Mouse (Mus musculus) heart, adult 2 months (tissue): ENCODE measurements around the gene Ap1ar. TPM values are rescaled to one million over a fixed set of nuclear protein-coding genes. Genes with fewer than 3 reads are reported as not detected.

ENCODE experiments used
- DNase-seq, 2 experiments: peaks; one replicate each; pipeline ENCODE4 v3.0.0; 2021
- H3K27ac ChIP-seq: fragments of 200-600 bp; 2 replicates; pipeline ENCODE4 v1.8.1; 2022
- H3K27me3 ChIP-seq: fragments of 200-500 bp; 2 replicates; pipeline ENCODE4 v1.6.1; 2012; ENCODE audit warnings: mild to moderate bottlenecking, low read length, inconsistent platforms, mixed read lengths; ENCODE audit not compliant: control insufficient read depth, insufficient read depth
- H3K36me3 ChIP-seq: fragments of 200-500 bp; 2 replicates; pipeline ENCODE4 v1.6.1; 2012; ENCODE audit warnings: low read length, inconsistent platforms; ENCODE audit not compliant: control insufficient read depth, insufficient read depth
- H3K4me1 ChIP-seq: fragments of 200-500 bp; 2 replicates; pipeline ENCODE4 v1.6.1; 2011; ENCODE audit warnings: low read length; ENCODE audit not compliant: control insufficient read depth, insufficient read depth
- H3K4me3 ChIP-seq: fragments of 200-600 bp; 2 replicates; pipeline ENCODE4 v1.8.1; 2022
- H3K79me2 ChIP-seq: fragments of 200-500 bp; replicated peaks from 2 replicates; pipeline ENCODE4 v1.6.1; 2012; ENCODE audit warnings: mild to moderate bottlenecking, inconsistent platforms, low read length, moderate library complexity, mixed read lengths; ENCODE audit not compliant: control insufficient read depth, insufficient read depth
- H3K9ac ChIP-seq: fragments of 200-500 bp; 2 replicates; pipeline ENCODE4 v1.6.1; 2012; ENCODE audit warnings: low read depth, mild to moderate bottlenecking, control low read depth, inconsistent platforms, low read length, mixed read lengths
- CTCF ChIP-seq: fragments of 200-600 bp; IDR thresholded peaks from 2 replicates; pipeline ENCODE4 v1.8.1; 2022; ENCODE audit warnings: antibody characterized with exemption, mild to moderate bottlenecking, moderate library complexity
- EP300 ChIP-seq: fragments of 200-500 bp; IDR thresholded peaks from 2 replicates; pipeline ENCODE4 v1.6.1; 2011; ENCODE audit warnings: low read depth, low read length, control low read depth; ENCODE audit not compliant: insufficient read depth
- POLR2A ChIP-seq: fragments of 200-500 bp; IDR thresholded peaks from 2 replicates; pipeline ENCODE4 v1.6.1; 2011; ENCODE audit warnings: mild to moderate bottlenecking, low read depth, low read length, control low read depth; ENCODE audit not compliant: insufficient read depth
- WGBS: fragments of 180-500 bp; shearing (Covaris S2); methylation state at CpG from one replicate; pipeline ENCODE4 v1.1.7; 2018; 5-methylcytosine and 5-hydroxymethylcytosine counted together
- intact Hi-C: fragments of 180-260 bp; cut with DNase I; formaldehyde crosslinking; loops from one replicate; pipeline ENCODE4 v1.15.1; 2025
- polyA plus RNA-seq: library from polyadenylated mRNA; depleted of rRNA; stranded (reverse); fragments of >200 nt; gene quantifications from 2 replicates; pipeline ENCODE4 v1.2.3, GENCODE M21; 2012
- total RNA-seq, 2 experiments: library from RNA; stranded (reverse); gene quantifications; 2 replicates each; pipeline ENCODE4 v1.2.3; 2021

The Ap1ar gene
- total and polyA plus RNA-seq, 3 experiments, result 12.0 to 18.2 (median 17.6) TPM

GRCm38 (mm10) chr3:127836798-127837153, 547 bp downstream of the Ap1ar start:
- peak overlapping the region; percentile 76 for H3K9ac ChIP-seq
- no peaks in the 10 kb centered on the region; the same call in 1 of the 2 replicates for H3K79me2 ChIP-seq
- H3K4me3 ChIP-seq, result peak overlapping the region; percentile 88
- peak overlapping the region; percentile 76 for H3K27ac ChIP-seq
- 0% methylated on average over 17 of the region's 17 CpGs for WGBS
- TF ChIP-seq CTCF (no peak), EP300 (no peak), POLR2A (no peak)
- 0 out of 2 replicates have a peak, but pooled peaks cover 2% of the 10 kb centered on the region for H3K27me3 ChIP-seq
- no peak for DNase-seq
- intact Hi-C loops, result loop anchor here (2.0 to 5.0 kb wide), 3 partner anchors 46 to 284 kb away; partner anchors contain the start of genes Fam241a, Larp7 and Zgrf1
- H3K36me3 ChIP-seq, result no peaks in the 10 kb centered on the region
- no peaks in the 10 kb centered on the region; the same call in 1 of the 2 replicates for H3K4me1 ChIP-seq

- WGBS, result 61% methylated on average over 6 of the region's 6 CpGs
- H3K9ac ChIP-seq, result no peak overlapping the region
- intact Hi-C loops, result loop anchor here (5.0 kb wide), 1 partner anchor 283 kb away; the partner anchor contains the start of genes Larp7 and Zgrf1
- H3K27ac ChIP-seq, result no peak overlapping the region
- no peak overlapping the region for H3K4me3 ChIP-seq
- no peaks in the 10 kb centered on the region for H3K36me3 ChIP-seq
- TF ChIP-seq POLR2A (no peak), CTCF (no peak), EP300 (no peak)
- H3K4me1 ChIP-seq, result no peaks in the 10 kb centered on the region; the same call in 1 of the 2 replicates
- DNase-seq, result no peak
- no peaks in the 10 kb centered on the region for H3K27me3 ChIP-seq
- H3K79me2 ChIP-seq, result no peaks in the 10 kb centered on the region; the same call in 1 of the 2 replicates
Observed at GRCm38 (mm10) chr3:127835594-127835993, 1.7 kb downstream of the Ap1ar start.

GRCm38 (mm10) chr3:127834040-127834439, 3.3 kb downstream of the Ap1ar start:
- Histone ChIP-seq H3K4me1 (no peaks in the 10 kb centered on the region; the same call in 1 of the 2 replicates), H3K4me3 (no peak overlapping the region), H3K27me3 (no peaks in the 10 kb centered on the region), H3K36me3 (no peaks in the 10 kb centered on the region), H3K9ac (no peak overlapping the region), H3K27ac (no peak overlapping the region), H3K79me2 (peaks cover 2% of the 10 kb centered on the region)
- intact Hi-C loops, result no loop called here
- no peak for DNase-seq
- TF ChIP-seq EP300 (no peak), CTCF (no peak), POLR2A (no peak)
- WGBS, result 80% methylated on average over 4 of the region's 4 CpGs

- Histone ChIP-seq H3K27me3 (no peaks in the 10 kb centered on the region), H3K4me3 (no peak overlapping the region), H3K4me1 (no peaks in the 10 kb centered on the region; the same call in 1 of the 2 replicates), H3K27ac (no peak overlapping the region), H3K79me2 (peaks cover 3% of the 10 kb centered on the region), H3K36me3 (no peaks in the 10 kb centered on the region), H3K9ac (no peak overlapping the region)
- TF ChIP-seq EP300 (no peak), CTCF (no peak), POLR2A (no peak)
- intact Hi-C loops, result no loop called here
- 70% methylated on average over 6 of the region's 6 CpGs for WGBS
- DNase-seq, result no peak
Observed at GRCm38 (mm10) chr3:127831079-127831478, 6.2 kb downstream of the Ap1ar start.

GRCm38 (mm10) chr3:127830183-127830582, 7.1 kb downstream of the Ap1ar start:
- Histone ChIP-seq H3K4me1 (no peaks in the 10 kb centered on the region; the same call in 1 of the 2 replicates), H3K36me3 (no peaks in the 10 kb centered on the region), H3K27ac (no peak overlapping the region), H3K9ac (no peak overlapping the region), H3K27me3 (no peaks in the 10 kb centered on the region), H3K4me3 (no peak overlapping the region), H3K79me2 (peaks cover 3% of the 10 kb centered on the region)
- TF ChIP-seq CTCF (no peak), POLR2A (no peak), EP300 (no peak)
- DNase-seq, result no peak
- 94% methylated on average over 10 of the region's 10 CpGs for WGBS
- intact Hi-C loops, result no loop called here

GRCm38 (mm10) chr3:127827123-127827522, 10.2 kb downstream of the Ap1ar start:
- no peak overlapping the region for H3K9ac ChIP-seq
- H3K27ac ChIP-seq, result no peak overlapping the region
- WGBS, result 33% methylated on average over 7 of the region's 7 CpGs

More at GRCm38 (mm10) chr3:127827123-127827522, 10.2 kb downstream of the Ap1ar start:
- H3K27me3 ChIP-seq, result no peaks in the 10 kb centered on the region
- peak; percentile 23 to 26 for DNase-seq
- peaks cover 3% of the 10 kb centered on the region for H3K79me2 ChIP-seq
- H3K4me1 ChIP-seq, result no peaks in the 10 kb centered on the region; the same call in 1 of the 2 replicates
- H3K36me3 ChIP-seq, result no peaks in the 10 kb centered on the region
- intact Hi-C loops, result no loop called here
- TF ChIP-seq EP300 (no peak), POLR2A (no peak), CTCF (no peak)
- H3K4me3 ChIP-seq, result no peak overlapping the region
